Mouse (Mus musculus): ENCODE data around the gene Zfp341. TPM values are rescaled to one million over a fixed set of nuclear protein-coding genes. Genes with fewer than 3 reads are reported as not detected.

The Zfp341 gene
- total and polyA plus RNA-seq, 3 experiments: 0.58 to 4.4 (median 1.6) TPM

- Histone ChIP-seq H3K27ac (ENCODE audit: insufficient read depth, low read depth) (no peak overlapping the region), H3K9ac (ENCODE audit: insufficient read depth, low read depth) (no peak overlapping the region), H3K36me3 (replicated peaks in 1 of 2; ENCODE audit: control insufficient read depth in 1 of 2, insufficient read depth in 1 of 2, low read length in 1 of 2) (peaks cover 39 to 76% of the 10 kb centered on the region in 2 experiments), H3K27me3 (replicated peaks) (no peaks in the 10 kb centered on the region), H3K79me2 (replicated peaks; ENCODE audit: control insufficient read depth, extremely low read depth, insufficient read depth, poor library complexity, severe bottlenecking) (peaks cover 20% of the 10 kb centered on the region), H3K4me2 (ENCODE audit: insufficient read depth, low read depth, poor library complexity, severe bottlenecking) (no peak overlapping the region), H3K4me1 (ENCODE audit: control insufficient read depth in 1 of 2, insufficient read depth in 2 of 2) (peaks cover 0 to 32% of the 10 kb centered on the region in 2 experiments; a peak in 2 of 4 replicates), H3K4me3 (replicated peaks in 1 of 3; ENCODE audit: low read depth in 2 of 3, low read length in 2 of 3, poor library complexity in 1 of 3) (no peak overlapping the region), H3K9me3 (replicated peaks; ENCODE audit: low read length) (no peaks in the 10 kb centered on the region)
- in situ Hi-C loops (cut with MboI; ENCODE audit: low pct_ligation_motif_present, low pct_unique_long_range_greater_than_20kb, low sequenced_read_pairs) (no loop called here), dilution Hi-C loops (cut with MboI; ENCODE audit: extremely low pct_ligation_motif_present, extremely low pct_unique_long_range_greater_than_20kb, low sequenced_read_pairs) (no loop called here)
- no peak for TF ChIP-seq JUND (conservative IDR thresholded peaks at IDR 0.05; ENCODE audit: low read depth, low read length)
- no peak for TF ChIP-seq NELFE (IDR thresholded peaks at IDR 0.05; ENCODE audit: low read depth, low read length)
- TF ChIP-seq IRF4 (IDR thresholded peaks at IDR 0.05; ENCODE audit: low read depth, low read length): no peak
- no peak for TF ChIP-seq ZKSCAN1 (IDR thresholded peaks at IDR 0.05; ENCODE audit: borderline replicate concordance, low read depth, low read length)
- no peak for TF ChIP-seq PAX5 (IDR thresholded peaks at IDR 0.05; ENCODE audit: low read length)
- no peak for TF ChIP-seq CHD2 (IDR thresholded peaks at IDR 0.05; ENCODE audit: low read length)
- no peak for TF ChIP-seq RAD21 (IDR thresholded peaks at IDR 0.05; ENCODE audit: low read depth, low read length)
- TF ChIP-seq HCFC1 (IDR thresholded peaks at IDR 0.05; ENCODE audit: low read depth, low read length): no peak
- TF ChIP-seq SIN3A (IDR thresholded peaks at IDR 0.05; ENCODE audit: low read length): no peak
- no peak for TF ChIP-seq CTCF (conservative IDR thresholded peaks at IDR 0.05 in 1 of 2, IDR thresholded peaks at IDR 0.05 in 1 of 2; ENCODE audit: low read depth in 2 of 2, low read length in 2 of 2)
- TF ChIP-seq POLR2AphosphoS2 (IDR thresholded peaks at IDR 0.05; ENCODE audit: low read depth, low read length): no peak
- no peak for TF ChIP-seq POLR2A (IDR thresholded peaks at IDR 0.05; ENCODE audit: low read depth, low read length)
- TF ChIP-seq ZNF384 (IDR thresholded peaks at IDR 0.05; ENCODE audit: low read depth, low read length): no peak
- TF ChIP-seq KAT2A (IDR thresholded peaks at IDR 0.05; ENCODE audit: insufficient replicate concordance, low read length): no peak
- no peak for TF ChIP-seq TCF12 (IDR thresholded peaks at IDR 0.05; ENCODE audit: low read depth, low read length)
- no peak for DNase-seq (ENCODE audit: extremely low read depth)
These were observed 49.4 kb upstream of the Zfp341 start for GRCm38 (mm10) chr2:154563612-154564170.

GRCm38 (mm10) chr2:154565562-154565961 is 47.5 kb upstream of the Zfp341 start:
- no peak overlapping the region for H3K4me3 ChIP-seq (replicated peaks in 1 of 3; ENCODE audit: low read depth in 2 of 3, low read length in 2 of 3, poor library complexity in 1 of 3)
- H3K4me1 ChIP-seq (ENCODE audit: control insufficient read depth in 1 of 2, insufficient read depth in 2 of 2): peaks cover 0 to 37% of the 10 kb centered on the region in 2 experiments; a peak in 3 of 4 replicates
- H3K27ac ChIP-seq (ENCODE audit: insufficient read depth, low read depth): no peak overlapping the region
- H3K79me2 ChIP-seq (replicated peaks; ENCODE audit: control insufficient read depth, extremely low read depth, insufficient read depth, poor library complexity, severe bottlenecking): peaks cover 22% of the 10 kb centered on the region
- H3K27me3 ChIP-seq (replicated peaks): no peaks in the 10 kb centered on the region
- TF ChIP-seq POLR2A (IDR thresholded peaks at IDR 0.05; ENCODE audit: low read depth, low read length) (no peak), JUN (IDR thresholded peaks at IDR 0.05; ENCODE audit: insufficient read depth, low read depth, low read length) (no peak), HCFC1 (IDR thresholded peaks at IDR 0.05; ENCODE audit: low read depth, low read length) (no peak), ETS1 (conservative IDR thresholded peaks at IDR 0.05; ENCODE audit: low read depth, low read length) (no peak), BHLHE40 (IDR thresholded peaks at IDR 0.05; ENCODE audit: low read depth, low read length) (no peak), MAFK (IDR thresholded peaks at IDR 0.05; ENCODE audit: insufficient replicate concordance, low read length) (no peak), ZMIZ1 (IDR thresholded peaks at IDR 0.05; ENCODE audit: low read depth, low read length) (no peak), E2F4 (IDR thresholded peaks at IDR 0.05; ENCODE audit: insufficient replicate concordance, low read depth, low read length) (no peak), KAT2A (IDR thresholded peaks at IDR 0.05; ENCODE audit: insufficient replicate concordance, low read length) (no peak), NRF1 (IDR thresholded peaks at IDR 0.05; ENCODE audit: low read depth, low read length) (no peak), TCF12 (IDR thresholded peaks at IDR 0.05; ENCODE audit: low read depth, low read length) (no peak), EP300 (IDR thresholded peaks at IDR 0.05; ENCODE audit: low read length) (no peak), CHD2 (IDR thresholded peaks at IDR 0.05; ENCODE audit: low read length) (no peak), TBP (conservative IDR thresholded peaks at IDR 0.05; ENCODE audit: low read depth, low read length) (no peak), RCOR1 (conservative IDR thresholded peaks at IDR 0.05; ENCODE audit: low read depth, low read length) (no peak), RAD21 (IDR thresholded peaks at IDR 0.05; ENCODE audit: low read depth, low read length) (no peak)
- H3K9me3 ChIP-seq (replicated peaks; ENCODE audit: low read length): no peaks in the 10 kb centered on the region
- no peak overlapping the region for H3K9ac ChIP-seq (ENCODE audit: insufficient read depth, low read depth)
- H3K36me3 ChIP-seq (replicated peaks in 1 of 2; ENCODE audit: control insufficient read depth in 1 of 2, insufficient read depth in 1 of 2, low read length in 1 of 2): peaks cover 30 to 58% of the 10 kb centered on the region in 2 experiments
- dilution Hi-C loops (cut with MboI; ENCODE audit: extremely low pct_ligation_motif_present, extremely low pct_unique_long_range_greater_than_20kb, low sequenced_read_pairs) (no loop called here), in situ Hi-C loops (cut with MboI; ENCODE audit: low pct_ligation_motif_present, low pct_unique_long_range_greater_than_20kb, low sequenced_read_pairs) (no loop called here)
- H3K4me2 ChIP-seq (ENCODE audit: insufficient read depth, low read depth, poor library complexity, severe bottlenecking): no peak overlapping the region
- no peak for DNase-seq (ENCODE audit: extremely low read depth)

Measured in CH12.LX (cell line).